Mouse (Mus musculus) right cerebral cortex, adult 2 months (tissue): ENCODE data around the gene Casc4.

Experiments used
- DNase-seq, 2 experiments: peaks; one replicate each; pipeline ENCODE4 v3.0.0; 2021 to 2022; ENCODE audit warnings: low spot score in 2 of 2

Gene Casc4

DNA sequence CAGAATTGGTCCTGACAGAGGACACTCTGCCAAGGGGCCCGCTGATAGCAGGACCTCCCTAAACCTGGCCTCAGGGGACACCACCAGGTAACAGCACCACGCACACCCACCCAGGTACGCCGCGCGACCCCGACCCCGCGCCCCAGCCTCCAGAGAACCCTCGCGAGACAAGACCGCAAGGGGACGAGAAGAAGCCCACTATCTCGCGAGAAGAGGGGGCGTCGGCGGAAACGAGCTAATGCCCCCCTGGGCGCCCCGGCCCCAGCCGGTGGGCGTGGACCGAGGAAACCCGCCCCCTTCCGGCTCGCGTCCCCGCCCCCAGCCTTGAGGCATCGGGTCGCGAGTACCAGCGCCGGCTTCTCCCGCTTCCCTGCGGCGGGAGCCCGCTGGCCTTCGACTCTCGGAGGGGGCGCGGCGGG lies at the start of gene Casc4:
Gene Casc4 (plus strand): TSS at position 339 of the 419 bp plus-strand sequence.
- DNase-seq, result peak; percentile 75 to 84

DNA sequence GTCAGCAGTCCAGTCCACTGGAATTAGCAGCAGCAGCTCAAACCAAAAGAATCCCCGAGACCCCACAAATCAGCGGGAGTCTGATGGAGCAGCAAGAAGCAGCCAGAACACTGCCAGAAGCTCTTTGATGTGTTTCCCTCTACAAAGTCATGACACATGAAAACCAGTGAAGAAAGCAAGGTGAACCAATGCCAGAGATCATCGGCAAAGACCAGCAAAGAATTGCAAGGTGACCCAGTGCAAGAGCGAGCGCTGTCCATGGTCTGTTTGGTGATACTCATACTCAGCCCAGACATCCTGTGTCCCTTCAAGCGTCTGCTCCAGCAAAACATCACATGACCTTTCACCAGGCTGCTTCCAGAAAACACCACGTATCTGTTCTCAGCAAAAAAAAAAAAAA lies 45.0 kb upstream of the Casc4 start:
- no peak for DNase-seq

DNA sequence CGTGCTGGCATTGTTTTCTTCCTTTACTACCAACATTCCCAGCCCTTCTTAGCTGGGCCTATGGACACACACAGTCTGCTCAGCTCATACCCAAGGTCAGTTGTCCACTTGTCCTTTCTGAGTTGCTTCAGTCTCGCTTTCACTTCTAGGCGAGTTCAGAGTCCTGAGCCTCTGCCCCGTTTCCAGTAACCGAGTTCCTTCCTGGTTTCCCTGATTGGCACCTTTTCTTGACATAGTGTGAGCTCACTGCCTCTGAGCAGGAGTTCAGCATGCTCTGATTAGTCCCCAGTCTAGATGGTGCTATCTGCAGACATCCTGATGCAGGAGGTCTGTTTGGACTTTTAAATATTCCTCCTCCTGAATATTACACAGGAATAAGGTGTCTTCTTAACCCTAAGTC lies 42.1 kb upstream of the Casc4 start:
- DNase-seq, result no peak

DNA sequence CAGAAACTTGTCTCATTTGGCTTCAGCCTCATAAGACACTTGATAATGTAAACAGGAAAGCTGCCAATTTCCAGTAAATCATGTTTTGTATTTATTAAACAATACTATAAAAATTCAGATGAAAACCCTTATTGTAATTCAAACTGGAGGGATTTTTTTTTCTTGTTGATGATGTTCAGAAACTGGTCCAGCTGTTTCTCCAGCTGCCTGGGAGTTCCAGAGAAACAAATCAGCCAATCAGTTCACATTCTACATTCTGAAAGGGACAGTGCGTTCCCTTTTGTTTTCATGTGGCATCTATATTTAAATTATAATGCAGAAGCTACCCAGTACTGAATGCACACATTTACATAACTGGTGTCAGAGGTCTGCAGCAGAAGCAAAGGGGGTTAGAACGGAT lies 40.6 kb upstream of the Casc4 start:
- no peak for DNase-seq

DNA sequence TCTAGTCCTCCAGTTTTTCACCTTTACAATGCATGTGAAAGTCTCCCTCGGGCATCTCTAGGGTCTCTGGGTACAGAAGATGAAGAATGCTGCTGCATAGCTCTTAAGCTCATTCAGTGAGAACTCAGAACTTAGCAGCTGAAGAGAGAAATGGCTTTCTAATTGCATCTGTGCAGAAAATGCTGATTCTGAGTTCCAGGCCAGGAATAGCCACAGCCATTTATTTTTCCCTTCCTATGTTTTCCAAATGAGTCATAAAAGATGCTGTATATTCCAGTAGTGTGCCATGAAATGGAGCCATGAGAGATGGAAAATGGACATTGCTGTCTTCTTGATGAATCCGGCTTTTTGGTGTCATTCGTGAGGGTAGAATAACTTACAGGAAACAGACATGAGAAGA lies 38.4 kb upstream of the Casc4 start:
- DNase-seq, result no peak

DNA sequence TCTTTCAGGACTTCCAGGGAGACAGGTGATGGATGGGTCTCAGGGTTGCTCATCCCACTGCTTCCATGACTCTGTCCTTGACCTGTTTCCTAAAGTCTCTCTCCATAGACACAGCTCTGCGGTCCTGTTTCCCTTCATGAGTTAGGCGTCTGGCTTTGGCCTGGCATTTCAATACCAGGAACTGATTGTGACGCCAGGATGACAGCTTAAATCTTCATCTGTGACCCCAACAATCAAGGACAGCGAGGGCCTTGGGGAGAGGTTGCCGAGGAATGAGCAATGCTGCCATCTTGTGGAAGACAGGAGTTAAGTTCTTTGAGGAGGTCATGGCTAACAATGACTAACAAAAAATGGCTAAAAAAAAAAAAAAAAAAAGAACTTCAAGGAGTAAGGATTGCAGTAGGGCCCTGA lies 34.3 kb upstream of the Casc4 start:
- DNase-seq, result peak; percentile 42 to 56

DNA sequence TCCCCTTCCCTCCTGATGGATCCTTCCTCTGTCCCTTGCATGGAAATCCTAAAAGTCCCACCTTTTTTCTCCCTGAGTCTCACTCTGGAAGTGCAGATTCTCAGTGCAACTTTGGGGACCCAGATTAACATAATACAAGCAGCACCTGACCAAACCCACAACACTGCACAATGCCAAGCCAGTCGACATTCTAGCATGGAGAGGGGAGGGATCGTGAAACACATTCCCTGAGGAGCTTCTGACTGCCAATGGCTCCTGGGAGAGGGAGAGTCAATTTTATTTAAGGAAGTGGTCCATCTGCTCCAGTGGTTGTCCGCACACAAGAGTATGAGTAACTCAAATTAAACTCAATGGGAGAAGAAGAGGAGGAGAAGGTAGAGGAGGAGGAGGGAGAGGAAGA lies 31.8 kb upstream of the Casc4 start:
- DNase-seq, result peak in 1 of 2 experiments; percentile 7

DNA sequence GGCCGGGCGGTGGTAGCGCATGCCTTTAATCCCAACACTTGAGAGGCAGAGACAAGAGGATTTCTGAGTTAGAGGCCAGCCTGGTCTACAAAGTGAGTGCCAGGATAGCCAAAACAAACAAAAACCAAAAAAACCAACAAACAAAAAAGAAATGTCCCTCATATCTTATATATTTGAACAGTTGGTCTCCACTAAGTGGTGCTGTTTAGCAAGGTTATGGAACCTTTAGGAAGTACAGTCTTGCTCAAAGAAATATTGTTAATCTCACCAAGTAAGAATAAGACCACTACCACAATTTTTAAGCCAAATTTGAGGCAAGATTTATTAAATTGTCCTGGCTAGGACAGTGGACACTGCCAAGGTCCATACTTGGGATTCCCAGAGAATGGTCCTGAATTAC lies 25.3 kb upstream of the Casc4 start:
- DNase-seq, result no peak

DNA sequence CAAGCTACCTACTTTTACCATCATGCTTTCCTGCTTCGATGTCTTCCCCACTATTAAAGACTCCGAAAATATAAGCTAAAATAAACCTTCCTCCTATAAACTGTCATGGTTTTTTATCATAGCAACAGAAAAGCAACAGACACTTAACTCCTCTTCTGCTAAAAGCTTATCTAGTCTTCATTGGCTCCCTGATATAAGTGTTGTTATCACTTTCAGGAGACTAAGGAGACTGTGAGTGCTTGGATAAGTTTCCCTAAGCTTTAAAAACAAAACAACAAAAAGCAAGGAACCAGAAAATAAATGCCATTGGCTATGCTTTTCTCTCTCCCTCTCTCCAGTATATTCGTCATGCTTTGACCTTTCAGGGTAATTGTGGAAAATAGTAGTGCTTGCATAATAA lies 24.5 kb upstream of the Casc4 start:
- no peak for DNase-seq

DNA sequence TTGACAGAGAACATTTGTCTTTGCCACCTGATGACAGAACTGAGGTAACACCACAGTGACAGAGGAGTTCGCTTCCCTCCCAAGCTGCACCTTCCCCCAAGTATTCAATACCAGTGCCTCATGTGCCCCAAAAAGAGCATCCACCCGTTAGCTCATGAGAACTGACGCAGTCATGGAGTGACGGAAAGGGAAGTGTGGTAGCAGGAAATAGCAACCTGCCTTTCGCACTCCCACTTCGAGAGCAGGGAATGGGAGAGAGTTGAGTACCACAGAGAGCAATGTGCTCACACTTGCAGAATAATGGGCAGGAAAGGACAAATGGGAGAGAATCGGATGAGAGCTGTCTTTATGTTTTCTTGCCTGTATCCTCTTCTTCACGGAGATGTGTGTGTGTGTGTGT lies 20.7 kb upstream of the Casc4 start:
- peak; percentile 18 to 38 for DNase-seq

DNA sequence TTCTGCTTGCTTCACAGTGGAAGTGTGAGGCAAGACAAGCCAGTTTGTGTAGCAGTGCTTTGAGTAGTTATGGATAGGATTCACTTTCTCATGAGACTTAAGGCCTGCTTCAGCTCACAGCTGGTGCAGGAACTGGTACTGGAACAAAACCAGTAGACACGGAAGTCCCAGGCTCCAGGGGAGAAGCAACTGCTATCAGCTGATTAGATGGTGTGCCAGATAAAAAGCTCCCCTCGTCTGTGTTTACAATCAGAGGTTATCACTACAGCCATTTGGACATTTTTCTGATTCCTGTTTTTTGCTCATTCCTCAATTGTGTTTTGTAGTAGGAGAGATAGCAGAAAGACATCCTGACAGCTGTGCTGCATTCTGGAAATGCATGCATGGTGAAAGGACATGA lies 14.7 kb upstream of the Casc4 start:
- no peak for DNase-seq

DNA sequence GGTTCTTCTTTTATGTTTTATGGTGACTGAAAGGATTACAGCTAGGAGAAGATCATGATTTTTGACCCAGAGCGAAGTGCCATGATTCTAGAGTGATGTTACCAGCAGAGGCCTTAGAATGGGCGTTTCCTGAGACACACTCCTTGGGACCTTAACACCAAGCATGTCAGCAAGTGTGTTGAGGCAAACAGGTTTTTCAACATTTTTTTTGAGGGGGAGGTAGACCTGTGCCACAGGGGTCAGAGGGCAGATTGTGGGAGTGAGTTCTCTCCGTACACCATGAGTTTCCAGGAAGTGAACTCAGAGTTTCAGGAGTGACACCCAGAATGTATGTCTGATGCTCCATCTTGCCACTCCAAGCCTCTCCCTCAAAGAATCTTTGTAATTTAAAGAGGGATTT lies 12.8 kb upstream of the Casc4 start:
- no peak for DNase-seq

DNA sequence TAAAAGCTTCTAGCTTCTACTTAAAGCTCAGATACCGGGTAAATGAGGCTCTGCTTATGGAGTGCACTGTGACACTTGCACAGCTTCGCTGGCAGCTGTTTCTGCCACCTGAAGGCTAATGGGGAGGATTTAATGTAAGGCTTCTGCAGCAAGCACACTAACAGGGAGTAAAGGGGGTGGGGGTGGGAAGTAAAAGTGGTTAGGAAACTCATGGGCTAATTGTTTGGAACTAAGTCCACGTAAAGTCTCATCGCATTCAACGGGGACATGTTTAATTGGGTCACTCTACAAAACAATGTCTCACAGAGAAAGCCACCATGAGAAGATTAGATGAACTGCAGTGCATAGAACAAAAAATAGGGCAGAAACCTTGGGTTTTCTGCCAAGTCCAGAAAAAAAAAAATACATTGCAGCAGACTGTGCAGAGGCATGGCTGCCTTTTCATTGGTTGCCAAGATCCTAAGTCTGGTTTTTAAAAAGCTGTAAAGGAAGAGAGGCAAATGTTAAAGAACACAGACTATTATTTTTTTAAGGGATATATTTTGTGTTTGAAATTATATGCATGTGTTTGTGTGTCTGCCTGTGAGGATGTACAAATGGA lies 7.3 kb upstream of the Casc4 start:
- no peak for DNase-seq

DNA sequence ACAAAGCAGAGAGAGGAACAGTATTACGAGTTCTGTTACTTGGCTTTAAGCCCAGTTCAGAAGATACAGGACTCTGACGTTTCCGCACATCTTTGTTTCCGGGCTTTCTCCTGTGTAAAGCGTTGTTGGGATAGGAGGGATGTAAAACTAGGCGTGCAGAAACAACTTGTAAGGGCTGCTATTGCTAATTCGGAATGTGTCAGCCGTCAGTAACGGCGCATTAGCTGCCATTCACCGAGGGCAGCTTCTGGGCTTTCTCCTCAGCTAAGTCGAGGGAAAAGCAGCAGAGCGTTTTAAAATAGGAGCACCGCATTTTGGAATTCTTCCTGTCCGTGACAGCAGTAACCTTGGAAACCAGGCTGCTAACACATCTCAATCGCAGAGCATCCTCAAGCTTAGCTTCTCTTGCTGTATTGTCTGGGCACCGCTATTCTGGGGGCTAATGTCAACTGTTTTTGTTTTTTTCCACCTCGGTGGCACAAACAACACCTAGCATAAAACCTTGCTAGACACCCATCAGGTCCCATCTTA lies 634 bp upstream of the Casc4 start:
- peak; percentile 45 to 56 for DNase-seq

DNA sequence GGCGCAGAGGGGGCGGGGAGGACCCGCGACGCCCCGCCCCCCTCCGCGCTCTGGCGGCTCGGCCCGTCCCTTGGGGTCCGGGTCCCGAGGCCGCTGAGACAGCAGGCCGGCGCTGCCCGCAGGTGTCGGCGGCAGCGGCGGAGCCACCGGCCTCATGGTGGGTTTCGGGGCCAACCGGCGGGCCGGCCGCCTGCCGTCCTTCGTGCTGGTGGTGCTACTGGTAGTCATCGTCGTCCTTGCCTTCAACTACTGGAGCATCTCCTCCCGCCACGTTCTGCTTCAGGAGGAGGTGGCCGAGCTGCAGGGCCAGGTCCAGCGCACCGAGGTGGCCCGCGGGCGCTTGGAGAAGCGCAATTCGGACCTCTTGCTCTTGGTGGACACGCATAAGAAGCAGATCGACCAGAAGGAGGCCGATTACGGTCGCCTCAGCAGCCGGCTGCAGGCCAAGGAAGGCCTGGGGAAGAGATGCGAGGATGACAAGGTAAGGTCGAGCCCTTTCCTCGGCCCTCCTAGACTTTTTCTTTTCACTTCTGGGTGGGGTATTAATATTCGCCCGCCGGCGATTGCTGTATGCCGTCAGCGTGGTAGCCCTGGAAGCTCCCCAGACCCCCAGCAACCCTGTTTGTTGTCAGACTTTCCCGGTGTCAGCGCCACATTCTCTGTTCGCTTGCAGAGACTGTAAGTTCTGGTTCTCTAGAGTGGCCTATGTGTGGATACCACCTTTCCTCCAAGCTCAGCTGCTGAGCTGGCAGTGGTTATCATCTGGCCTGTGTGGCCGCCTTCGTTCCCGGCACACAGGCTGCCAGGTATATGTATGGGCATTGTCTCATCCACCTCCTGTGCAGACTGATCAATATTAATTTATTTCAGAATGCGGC lies 520 bp downstream of the Casc4 start:
- DNase-seq, result peak; percentile 31 to 53

DNA sequence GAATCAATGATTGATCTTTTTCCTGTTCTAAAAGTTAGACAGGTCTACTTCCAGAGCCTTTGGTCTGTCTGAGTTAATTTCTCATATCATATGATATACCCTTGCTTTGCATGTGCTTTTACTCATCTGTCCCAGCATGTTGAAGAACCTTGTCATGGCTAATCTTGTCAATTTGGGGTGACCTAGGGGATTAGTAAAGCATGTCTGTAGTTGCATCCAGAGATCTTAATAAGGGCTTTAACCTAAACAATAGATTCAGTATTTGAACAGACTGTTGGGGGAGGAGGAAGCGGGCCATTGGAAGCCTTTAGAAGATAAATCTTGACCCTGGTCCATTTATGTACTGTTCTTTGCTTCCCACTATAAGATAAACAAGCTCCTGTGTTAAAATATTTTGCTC lies 12.7 kb downstream of the Casc4 start:
- DNase-seq, result no peak

DNA sequence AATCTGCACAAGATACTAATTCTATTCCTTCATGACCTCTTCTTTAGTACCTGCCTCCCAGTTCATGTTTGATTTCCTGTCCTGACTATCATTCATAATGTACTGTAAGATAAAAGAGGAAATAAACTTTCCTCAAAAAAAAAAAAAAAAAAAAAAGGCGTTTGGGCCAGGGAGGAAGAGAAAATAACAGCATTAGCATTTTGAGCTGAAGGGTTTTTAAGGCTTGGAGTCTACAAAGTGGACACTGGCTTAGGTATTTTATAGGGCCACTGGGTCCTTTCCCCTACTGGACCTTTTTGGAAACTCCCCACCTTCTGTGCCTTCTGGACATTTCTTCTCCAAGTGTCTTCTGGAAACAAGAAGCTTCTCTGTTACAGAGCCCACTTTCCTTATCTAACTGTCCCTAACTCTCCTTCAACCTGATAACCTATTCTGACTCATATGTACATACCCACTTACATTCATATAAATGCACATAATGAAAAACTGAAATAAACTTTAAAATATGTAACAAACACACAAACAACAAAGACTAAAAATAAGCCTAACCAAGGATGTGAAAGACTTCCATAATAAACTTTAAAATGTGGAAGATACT lies 18.8 kb downstream of the Casc4 start:
- no peak for DNase-seq

DNA sequence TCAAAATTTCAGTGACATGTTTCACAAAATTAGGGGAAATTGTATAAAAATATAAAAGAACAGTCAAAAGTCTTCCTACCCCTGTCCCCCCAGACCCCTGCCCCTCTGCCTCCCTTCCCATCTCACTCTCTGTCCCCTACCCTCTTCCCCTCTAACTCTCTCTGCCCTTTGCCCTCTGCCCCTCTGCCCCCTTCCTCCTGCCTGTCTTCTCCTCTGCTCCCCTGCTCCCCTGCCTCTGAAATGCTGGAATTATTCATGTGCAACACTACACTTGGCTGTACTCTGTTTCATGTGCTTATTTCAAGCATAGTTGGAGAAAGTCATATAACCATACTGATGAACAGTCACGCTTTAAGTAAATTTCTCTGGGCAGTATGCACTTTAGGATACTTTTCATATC lies 19.6 kb downstream of the Casc4 start:
- DNase-seq, result no peak

DNA sequence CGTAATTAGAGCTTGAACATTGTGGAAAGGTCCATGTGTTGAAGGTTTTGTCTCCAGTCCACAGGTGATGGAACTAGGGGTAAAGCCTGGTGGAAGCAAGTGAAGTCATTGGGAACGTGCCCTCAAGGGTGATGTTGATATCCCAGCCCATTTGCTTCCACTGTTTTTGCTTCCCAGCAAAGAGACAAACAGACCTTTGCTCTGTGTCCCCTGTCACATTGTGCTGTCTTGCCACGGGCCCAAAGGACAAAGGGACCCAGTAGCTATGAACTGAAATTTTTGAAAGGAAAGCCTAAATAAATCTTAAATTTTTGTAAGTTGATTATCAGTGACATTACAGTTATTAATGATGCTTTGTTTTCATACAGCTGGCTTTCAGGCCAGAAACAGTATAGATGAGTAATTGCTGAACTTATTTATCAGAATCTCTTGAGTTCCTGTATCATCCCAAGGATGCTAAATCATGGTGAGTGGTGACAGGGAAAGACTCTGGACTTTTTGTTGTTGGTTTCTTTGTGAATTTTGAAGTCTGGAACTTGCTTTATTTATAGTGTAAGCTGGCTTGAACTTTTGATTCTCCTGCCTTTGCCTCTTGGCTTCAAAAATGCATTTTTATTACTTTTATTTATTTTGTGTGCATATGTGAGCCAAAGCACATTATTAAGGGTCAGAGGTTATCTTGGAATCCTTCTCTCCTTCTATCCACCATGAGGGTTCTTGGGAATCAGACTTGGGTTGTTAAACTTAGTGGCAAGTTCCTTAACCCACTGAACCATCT lies 22.1 kb downstream of the Casc4 start:
- DNase-seq, result no peak

DNA sequence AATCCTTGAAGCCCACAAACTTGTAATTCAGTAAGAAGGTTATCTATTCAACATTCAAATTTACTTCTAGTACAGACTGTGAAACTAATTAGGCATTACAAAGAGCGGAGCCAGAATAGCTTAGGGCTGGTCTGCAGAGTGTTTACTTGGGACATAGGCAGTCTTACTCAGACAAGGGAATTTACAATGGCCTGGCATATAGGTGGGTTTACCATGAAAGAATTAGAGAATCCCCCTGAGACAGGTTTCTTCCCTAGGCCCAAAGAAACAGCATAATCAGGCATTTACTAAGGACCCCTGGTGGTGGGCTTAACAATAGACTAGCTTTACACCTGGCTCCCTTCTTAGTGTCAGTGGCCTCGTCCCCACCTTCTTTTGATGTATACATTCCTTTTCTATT lies 28.5 kb downstream of the Casc4 start:
- DNase-seq, result no peak

DNA sequence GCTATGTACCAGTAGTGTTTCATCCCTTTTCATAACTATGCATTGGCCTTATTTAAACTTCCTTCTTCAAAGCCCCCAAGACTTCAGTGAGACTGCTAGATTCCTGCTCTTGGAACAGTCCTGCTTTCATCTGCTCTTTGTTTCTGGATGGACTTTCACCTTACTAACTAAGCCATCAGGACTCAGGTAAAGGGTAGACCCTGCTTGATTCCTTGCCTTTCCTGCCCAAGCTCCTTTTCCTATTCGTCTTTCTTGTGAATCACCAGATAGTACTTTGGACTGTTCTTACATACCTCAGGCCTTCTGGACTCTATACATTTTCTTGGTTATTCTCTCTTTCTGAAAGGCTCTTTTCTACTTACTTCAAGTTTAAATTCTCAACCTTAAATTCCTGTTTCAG lies 30.1 kb downstream of the Casc4 start:
- DNase-seq, result no peak

DNA sequence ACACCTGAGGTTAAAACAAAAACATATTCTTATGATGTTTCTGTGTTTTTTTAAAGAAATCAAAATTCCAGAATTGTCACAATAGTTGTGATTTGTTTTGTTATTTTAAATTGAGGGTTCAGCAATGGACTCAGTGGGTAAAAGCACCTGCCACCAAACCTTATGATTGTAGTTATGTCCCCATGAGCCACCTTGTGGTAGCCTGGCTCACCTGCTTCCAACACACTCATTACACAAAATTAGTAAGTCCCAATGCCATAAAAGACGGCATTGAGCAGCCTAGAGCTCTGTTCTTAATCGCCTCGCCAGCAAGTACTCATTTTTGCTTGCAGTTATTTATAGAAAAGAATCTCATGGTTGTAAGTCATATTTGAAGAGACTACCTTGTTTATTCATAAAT lies 43.2 kb downstream of the Casc4 start:
- no peak for DNase-seq
